Mouse (Mus musculus) induced T-regulatory cell, adult 2 months (primary cell): ENCODE results near the gene Tas2r114.

Source experiments
- DNase-seq: peaks from one replicate; pipeline ENCODE4 v3.0.0-alpha.2; 2012; ENCODE audit warnings: low read depth

The Tas2r114 gene

DNA sequence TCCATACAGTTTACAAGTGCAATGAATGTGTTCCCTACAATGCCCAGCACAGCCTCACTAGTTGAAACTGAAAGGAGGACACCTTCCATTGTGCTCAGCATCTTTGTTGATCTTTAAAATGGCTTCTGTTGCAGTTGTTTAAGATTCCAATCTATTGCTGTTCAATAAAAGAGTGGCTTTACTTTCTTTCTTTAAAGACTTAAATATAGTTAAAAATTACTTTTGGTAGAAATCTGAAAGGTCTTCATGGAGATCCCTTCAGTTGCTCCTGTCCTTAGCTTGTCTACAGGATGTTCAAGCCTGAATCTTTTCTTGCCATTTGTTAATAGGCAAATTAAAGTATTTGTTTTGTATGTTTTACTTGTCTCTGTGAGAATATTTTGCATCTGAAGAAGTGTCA is at the start of gene Tas2r114:
Gene Tas2r114 (minus strand): TSS at position 101 of the 400 bp plus-strand sequence.
- no peak for DNase-seq

DNA sequence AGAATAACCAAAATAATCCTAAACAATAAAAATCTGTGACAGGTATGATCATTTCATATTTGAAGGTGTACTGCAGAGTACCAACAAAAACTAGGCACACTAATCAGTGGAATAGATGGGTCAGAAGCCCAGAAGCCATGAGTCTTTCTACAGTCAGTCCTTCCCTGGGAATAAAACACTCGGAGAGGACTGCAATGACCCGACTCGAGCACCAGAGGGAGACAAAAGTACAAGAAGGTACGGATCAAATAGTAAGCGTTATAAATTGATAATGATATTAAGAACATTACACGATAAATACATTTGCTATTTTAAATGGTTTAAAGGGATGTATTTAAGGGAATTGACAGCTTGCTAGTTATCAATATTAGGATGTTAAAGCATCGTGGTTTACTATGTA is 22.9 kb upstream of the Tas2r114 start:
- peak; percentile 2 for DNase-seq

DNA sequence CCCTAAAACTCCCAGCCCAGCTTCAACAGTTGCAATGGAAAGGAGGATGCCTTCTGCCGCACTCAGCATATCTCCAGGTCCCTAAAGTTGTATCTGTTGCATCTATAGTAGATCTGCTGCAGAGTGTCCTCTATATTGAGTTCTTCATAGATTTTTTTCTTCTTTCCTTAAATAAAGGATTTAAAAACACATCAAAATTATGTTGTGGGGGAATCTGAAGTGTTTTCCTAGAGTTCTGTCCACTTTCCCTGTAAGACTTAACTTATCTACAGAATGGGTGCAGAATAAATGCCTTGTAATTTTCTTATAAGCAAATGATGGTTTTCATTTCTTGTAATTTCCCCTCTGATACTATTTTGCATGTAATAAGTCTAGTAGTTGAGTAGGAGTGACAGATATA is 2.5 kb downstream of the Tas2r114 start, which contains the start of gene Tas2r105:
Gene Tas2r105 (minus strand): TSS at position 101 of the 400 bp plus-strand sequence.
- DNase-seq, result no peak

DNA sequence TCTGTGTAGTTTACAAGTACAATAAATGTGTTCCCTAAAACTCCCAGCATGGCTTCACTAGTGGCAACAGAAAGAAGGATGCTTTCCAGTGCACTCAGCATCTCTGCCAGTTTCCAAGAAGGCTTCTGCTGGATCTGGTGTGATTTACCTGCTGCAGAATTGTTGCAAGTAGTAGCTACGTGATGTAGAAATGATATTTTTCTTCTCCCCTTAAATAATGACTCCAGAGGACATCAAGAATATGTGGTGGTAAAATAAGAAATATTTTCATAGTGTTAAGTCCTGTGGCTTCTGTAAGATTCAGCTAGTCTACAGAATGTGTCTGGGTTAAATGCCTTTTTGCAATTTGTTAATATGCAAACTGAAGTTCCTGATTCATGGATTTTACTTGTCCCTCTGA is 4.2 kb downstream of the Tas2r114 start, which contains the start of gene Tas2r104:
Gene Tas2r104 (minus strand): TSS at position 101 of the 400 bp plus-strand sequence.
- DNase-seq, result no peak

DNA sequence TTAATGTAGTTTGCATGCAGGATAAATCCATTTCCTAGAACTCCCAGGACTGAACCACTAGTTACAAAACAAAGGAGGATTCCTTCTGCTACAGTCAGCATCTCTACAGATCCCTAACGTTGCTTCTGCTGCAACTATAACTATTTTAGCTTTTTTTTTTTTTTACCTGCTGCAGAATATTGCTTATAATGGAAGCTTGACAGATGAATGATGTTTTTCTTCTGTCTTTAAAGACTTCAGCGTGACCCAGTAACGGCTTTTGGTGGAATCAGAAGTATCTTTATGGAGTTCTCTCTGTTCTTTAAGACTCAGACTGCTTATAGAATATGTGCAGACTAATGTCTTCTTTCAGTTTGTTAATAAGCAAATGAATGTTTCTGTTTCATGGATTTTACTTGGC is 11.1 kb downstream of the Tas2r114 start, which contains the start of gene Tas2r106:
Gene Tas2r106 (minus strand): TSS at position 101 of the 400 bp plus-strand sequence.
- DNase-seq, result no peak

DNA sequence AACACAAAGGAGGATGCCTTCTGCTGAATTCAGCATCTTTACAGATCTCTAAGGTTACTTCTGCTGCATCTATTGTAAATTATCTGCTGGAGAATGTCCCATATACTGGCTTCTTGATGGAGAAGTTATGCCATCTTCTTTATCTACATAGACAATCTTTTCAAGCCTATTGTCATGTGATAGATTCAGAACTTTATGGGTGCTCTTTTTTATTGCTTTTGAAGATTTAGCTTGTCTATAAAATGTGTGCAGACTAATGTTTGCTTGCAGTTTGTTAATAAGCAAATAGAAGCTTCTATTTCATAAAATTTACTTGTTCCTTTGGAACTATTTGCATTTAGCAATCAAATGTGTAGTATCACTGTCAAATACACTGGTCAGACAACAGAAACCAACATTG is 29.8 kb downstream of the Tas2r114 start, which contains the start of gene Tas2r107:
Gene Tas2r107 (minus strand): TSS at position 101 of the 400 bp plus-strand sequence.
- no peak for DNase-seq
